Mouse (Mus musculus) lung, adult 2 months (tissue): ENCODE results near the gene Bag5. TPM values are rescaled to one million over a fixed set of nuclear protein-coding genes. Genes with fewer than 3 reads are reported as not detected.

Experiments used
- DNase-seq: peaks from one replicate; pipeline ENCODE4 v3.0.0; 2022
- H3K4me1 ChIP-seq: fragments of 200-500 bp; 2 replicates; pipeline ENCODE4 v1.6.1; 2011; ENCODE audit warnings: low read length; ENCODE audit not compliant: control insufficient read depth, insufficient read depth
- H3K4me3 ChIP-seq: fragments of 200-500 bp; replicated peaks from 2 replicates; pipeline ENCODE3; 2011; ENCODE audit warnings: low read depth, mild to moderate bottlenecking, control low read depth, low read length; ENCODE audit errors: extremely low read depth
- CTCF ChIP-seq: fragments of 200-500 bp; IDR thresholded peaks from 2 replicates; pipeline ENCODE4 v1.5.1; 2011; ENCODE audit warnings: mild to moderate bottlenecking, low read length, control low read depth; ENCODE audit not compliant: insufficient read depth
- POLR2A ChIP-seq: fragments of 200-500 bp; IDR thresholded peaks from 2 replicates; pipeline ENCODE4 v1.6.1; 2011; ENCODE audit warnings: low read depth, mild to moderate bottlenecking, control low read depth, low read length, borderline replicate concordance; ENCODE audit errors: extremely low read depth
- WGBS: fragments of 180-500 bp; shearing (Covaris S2); methylation state at CpG from one replicate; pipeline ENCODE4 v1.1.7; 2018; 5-methylcytosine and 5-hydroxymethylcytosine counted together
- polyA plus RNA-seq: library from polyadenylated mRNA; depleted of rRNA; stranded (reverse); fragments of >200 nt; gene quantifications from 2 replicates; pipeline ENCODE4 v1.2.3, GENCODE M21; 2012

Bag5 gene
- polyA plus RNA-seq, 1 experiment = 21.4 TPM

DNA sequence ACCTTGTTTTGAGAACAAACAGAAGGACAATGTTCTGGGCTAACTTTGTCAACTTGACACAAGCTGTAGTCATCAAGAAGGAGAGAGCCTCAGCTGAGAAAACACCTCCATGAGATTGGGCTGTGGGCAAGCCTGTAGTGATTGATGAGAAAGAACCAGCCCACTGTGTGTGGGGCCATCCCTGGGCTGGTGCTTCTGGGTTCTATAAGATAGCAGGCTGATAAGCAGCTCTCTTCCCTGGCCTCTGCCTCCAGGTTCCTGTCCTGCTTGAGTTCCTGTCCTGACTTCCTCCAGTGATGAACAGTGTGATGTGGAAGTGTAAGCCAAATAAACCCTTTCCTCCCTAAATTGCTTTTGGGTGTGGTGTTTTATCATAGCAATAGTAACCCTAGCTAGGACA, 41.7 kb upstream of the Bag5 start:
- H3K4me1 ChIP-seq = peaks cover 8% of the 10 kb centered on the region
- no peak for TF ChIP-seq CTCF
- TF ChIP-seq POLR2A = no peak
- H3K4me3 ChIP-seq = no peak overlapping the region
- no peak for DNase-seq

DNA sequence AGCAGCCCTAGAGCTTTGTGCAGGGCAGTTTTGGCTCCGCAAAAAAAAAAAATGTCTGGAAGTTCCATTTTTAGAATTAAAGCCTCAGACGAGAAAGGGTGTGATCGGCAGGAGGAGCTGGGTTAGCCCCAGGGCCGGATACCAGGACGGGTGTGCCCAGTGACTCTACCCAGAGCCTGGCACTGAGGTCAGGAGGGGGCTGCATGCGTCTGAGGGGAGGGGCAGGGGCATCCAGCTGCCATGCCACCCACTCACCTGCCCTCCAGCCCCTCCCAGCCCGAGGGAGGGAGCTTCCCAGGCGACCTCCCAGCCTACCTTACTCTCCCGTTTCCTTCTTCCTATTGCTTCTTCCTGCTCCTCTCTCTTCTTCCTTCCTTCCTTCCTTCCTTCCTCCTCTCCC, 40.3 kb upstream of the Bag5 start:
- 35% methylated on average over 9 of the region's 9 CpGs for WGBS
- no peak for DNase-seq
- no peak overlapping the region for H3K4me3 ChIP-seq
- H3K4me1 ChIP-seq = peaks cover 8% of the 10 kb centered on the region
- TF ChIP-seq CTCF = no peak
- TF ChIP-seq POLR2A = no peak

GRCm38 (mm10) chr12:111752491-111752890, 39.4 kb upstream of the Bag5 start:
- 84% methylated on average over 6 of the region's 6 CpGs for WGBS
- peaks cover 5% of the 10 kb centered on the region for H3K4me1 ChIP-seq
- no peak for TF ChIP-seq CTCF
- no peak for TF ChIP-seq POLR2A

GRCm38 (mm10) chr12:111750739-111751138, 37.7 kb upstream of the Bag5 start:
- no peak for DNase-seq
- 97% methylated on average over 3 of the region's 3 CpGs for WGBS
- TF ChIP-seq CTCF = no peak
- Histone ChIP-seq H3K4me3 (no peak overlapping the region), H3K4me1 (peaks cover 12% of the 10 kb centered on the region)

More at GRCm38 (mm10) chr12:111752491-111752890, 39.4 kb upstream of the Bag5 start:
- DNase-seq = no peak
- H3K4me3 ChIP-seq = no peak overlapping the region

DNA sequence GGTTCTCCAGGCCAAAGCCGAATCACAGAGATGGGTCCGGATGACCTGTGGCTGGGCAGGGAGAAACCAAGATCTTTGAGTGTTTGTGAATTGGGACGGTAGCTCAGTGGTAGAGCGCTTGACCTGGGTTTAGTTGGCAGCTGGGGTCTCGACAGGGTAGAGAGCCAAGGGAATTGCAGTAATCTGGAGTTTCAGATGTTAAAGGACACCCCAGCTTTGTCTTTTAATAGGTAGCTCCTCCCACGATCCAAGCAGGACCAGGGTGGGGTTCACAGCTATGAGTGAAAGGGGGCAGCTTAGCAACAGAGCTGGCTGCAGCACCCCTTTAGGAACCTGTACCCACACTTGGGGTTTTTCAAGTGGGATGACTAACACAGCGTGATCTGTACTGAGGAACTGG, 34.4 kb upstream of the Bag5 start:
- Histone ChIP-seq H3K4me3 (no peak overlapping the region), H3K4me1 (peaks cover 9% of the 10 kb centered on the region)
- WGBS = 80% methylated on average over 7 of the region's 7 CpGs
- no peak for DNase-seq
- TF ChIP-seq POLR2A = no peak
- TF ChIP-seq CTCF = no peak

- WGBS = 29% methylated on average over 5 of the region's 5 CpGs
- TF ChIP-seq POLR2A = 0 out of 2 replicates have a peak, but pooled peaks have one; percentile 24
- no peak for TF ChIP-seq CTCF
- peaks cover 9% of the 10 kb centered on the region for H3K4me1 ChIP-seq
- DNase-seq = no peak
- no peak overlapping the region for H3K4me3 ChIP-seq
These were observed 33.0 kb upstream of the Bag5 start for GRCm38 (mm10) chr12:111746091-111746490.

DNA sequence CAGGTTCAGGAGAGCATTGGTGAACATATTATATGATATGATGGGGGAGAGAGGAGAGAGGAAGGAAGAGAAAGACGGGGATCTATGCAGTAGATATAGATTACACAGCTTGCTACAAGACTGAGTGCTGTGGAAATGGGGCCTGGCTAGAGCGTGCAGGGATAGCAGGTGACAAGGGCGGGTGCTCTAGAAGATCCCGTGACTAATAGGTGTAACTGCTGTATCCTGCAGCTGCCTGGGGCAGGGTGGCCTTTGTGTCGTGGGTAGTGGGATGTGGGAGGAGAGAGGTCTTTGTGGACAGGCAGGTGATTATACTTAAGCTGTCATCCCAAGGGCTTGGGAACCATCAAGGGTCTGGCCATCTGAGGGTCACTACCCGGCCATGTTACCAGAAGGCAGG, 32.2 kb upstream of the Bag5 start:
- no peak for TF ChIP-seq CTCF
- TF ChIP-seq POLR2A = no peak
- Histone ChIP-seq H3K4me1 (peaks cover 9% of the 10 kb centered on the region), H3K4me3 (no peak overlapping the region)
- WGBS = 79% methylated on average over 6 of the region's 6 CpGs
- no peak for DNase-seq

GRCm38 (mm10) chr12:111743981-111744423, 30.9 kb upstream of the Bag5 start:
- Histone ChIP-seq H3K4me1 (peaks cover 9% of the 10 kb centered on the region), H3K4me3 (no peak overlapping the region)
- no peak for TF ChIP-seq CTCF
- TF ChIP-seq POLR2A = no peak
- no peak for DNase-seq
- WGBS = 46% methylated on average over 11 of the region's 11 CpGs

DNA sequence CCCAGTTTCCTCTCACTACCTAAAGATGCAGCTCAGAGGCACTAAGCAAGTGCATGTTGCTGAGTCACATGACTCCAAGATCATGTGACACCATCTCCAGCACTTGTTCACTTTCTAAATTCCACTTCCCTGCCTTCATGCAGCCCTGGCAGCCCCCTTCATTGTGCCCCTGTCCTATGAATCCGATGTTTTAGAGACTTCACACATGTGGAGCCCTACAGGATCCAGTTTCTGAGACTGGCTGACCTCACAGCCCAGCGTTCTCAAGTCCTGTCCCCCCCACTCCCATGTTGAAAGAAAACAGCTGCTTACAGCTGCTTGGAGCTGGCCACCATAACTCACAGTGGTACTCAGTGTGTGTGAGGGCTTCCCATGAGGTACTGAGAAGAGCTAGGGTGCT, 30.4 kb upstream of the Bag5 start:
- TF ChIP-seq POLR2A = no peak
- TF ChIP-seq CTCF = no peak
- Histone ChIP-seq H3K4me1 (peaks cover 9% of the 10 kb centered on the region), H3K4me3 (no peak overlapping the region)
- WGBS = 62% methylated on average over 2 of the region's 2 CpGs
- no peak for DNase-seq

DNA sequence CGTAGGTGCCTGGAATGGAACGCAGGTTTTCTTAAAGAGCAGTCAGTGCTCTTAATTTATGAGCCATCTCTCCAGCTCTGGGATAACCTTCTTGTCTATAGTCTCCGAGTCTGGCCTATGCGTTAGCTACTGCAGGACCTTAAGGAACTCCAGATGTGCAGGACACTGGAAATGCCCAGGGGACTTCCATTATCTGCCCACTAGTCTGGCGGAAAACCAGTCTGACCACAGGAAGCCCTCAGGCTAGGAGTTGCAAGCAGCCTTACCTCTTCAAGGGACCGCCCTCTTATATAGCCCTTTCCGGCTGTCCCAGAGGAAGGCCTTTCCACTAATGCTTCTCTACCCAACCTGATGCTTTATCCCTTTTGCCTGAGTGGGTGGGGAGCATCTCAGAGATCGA, 28.3 kb upstream of the Bag5 start:
- 84% methylated on average over 8 of the region's 8 CpGs for WGBS
- Histone ChIP-seq H3K4me1 (peaks cover 8% of the 10 kb centered on the region), H3K4me3 (no peak overlapping the region)
- TF ChIP-seq CTCF (no peak), POLR2A (no peak)
- DNase-seq = no peak
